Mouse (Mus musculus) heart, adult 11 months (tissue): ENCODE measurements at regions not wholly inside any gene's neighbourhood (a gene's known extent, or its start where the extent isn't known, plus 50 kb on each side); places are given as distances from the start of the nearest gene placed in this dataset.
"Not testable (repeated sequence)": the region's sequence is repeated elsewhere in the genome, so short reads cannot be mapped to it uniquely, and the experiment has no call there.

Experiments used
- DNase-seq: peaks from one replicate; pipeline ENCODE4 v3.0.0; 2022

- no peak for DNase-seq
Measured at GRCm38 (mm10) chr5:7428291-7428690, 83.7 kb upstream of the Zfp804b start.

- no peak for DNase-seq
Measured at GRCm38 (mm10) chr5:7436461-7436860, 91.9 kb upstream of the Zfp804b start.

GRCm38 (mm10) chr5:7448001-7448400, 103.4 kb upstream of the Zfp804b start:
- DNase-seq = no peak

GRCm38 (mm10) chr5:7454896-7455295, 110.3 kb upstream of the Zfp804b start:
- DNase-seq = no peak

GRCm38 (mm10) chr5:7457102-7457501, 112.5 kb upstream of the Zfp804b start:
- DNase-seq = no peak

GRCm38 (mm10) chr5:7489150-7489549, 144.6 kb upstream of the Zfp804b start:
- no peak for DNase-seq

GRCm38 (mm10) chr5:7489602-7490001, 145.0 kb upstream of the Zfp804b start:
- no peak for DNase-seq

GRCm38 (mm10) chr5:7517520-7518181, 173.1 kb upstream of the Zfp804b start:
- no peak for DNase-seq

- DNase-seq = no peak
Measured at GRCm38 (mm10) chr5:7532686-7533199, 188.2 kb upstream of the Zfp804b start.

GRCm38 (mm10) chr5:7539812-7540645, 195.5 kb upstream of the Zfp804b start:
- DNase-seq = no peak

GRCm38 (mm10) chr5:7540646-7541038, 196.1 kb upstream of the Zfp804b start:
- DNase-seq = no peak

- DNase-seq = no peak
Measured at GRCm38 (mm10) chr5:7543857-7544256, 199.3 kb upstream of the Zfp804b start.

- DNase-seq = no peak
Measured at GRCm38 (mm10) chr5:7580413-7580812, 235.9 kb upstream of the Zfp804b start.

GRCm38 (mm10) chr5:7586547-7586946, 242.0 kb upstream of the Zfp804b start:
- DNase-seq = peak; percentile 77

GRCm38 (mm10) chr5:7600418-7600817, 255.9 kb upstream of the Zfp804b start:
- no peak for DNase-seq

GRCm38 (mm10) chr5:7607517-7607916, 263.0 kb upstream of the Zfp804b start:
- no peak for DNase-seq

- no peak for DNase-seq
Measured at GRCm38 (mm10) chr5:7607924-7608323, 263.4 kb upstream of the Zfp804b start.

GRCm38 (mm10) chr5:7655280-7655679, 305.0 kb upstream of the Steap4 start:
- DNase-seq = no peak

GRCm38 (mm10) chr5:7701776-7702175, 258.5 kb upstream of the Steap4 start:
- no peak for DNase-seq

GRCm38 (mm10) chr5:7719557-7719956, 240.7 kb upstream of the Steap4 start:
- peak; percentile 44 for DNase-seq

GRCm38 (mm10) chr5:7720061-7720460, 240.2 kb upstream of the Steap4 start:
- DNase-seq = no peak

GRCm38 (mm10) chr5:7720688-7721087, 239.6 kb upstream of the Steap4 start:
- DNase-seq = peak; percentile 52

- not testable (repeated sequence) for DNase-seq
Measured at GRCm38 (mm10) chr5:7732566-7732965, 227.7 kb upstream of the Steap4 start.

GRCm38 (mm10) chr5:7779827-7780226, 180.4 kb upstream of the Steap4 start:
- no peak for DNase-seq
